Mouse (Mus musculus) embryonic fibroblast, embryonic 13.5 days (primary cell): ENCODE results near the gene Bcat2.

Source experiments
- CTCF ChIP-seq: IDR thresholded peaks from 2 replicates; pipeline ENCODE4 v1.5.1; 2011; ENCODE audit warnings: mild to moderate bottlenecking, control low read depth, low read length, moderate library complexity, borderline replicate concordance; ENCODE audit not compliant: insufficient read depth
- POLR2A ChIP-seq: IDR thresholded peaks from 2 replicates; pipeline ENCODE4 v1.6.1; 2011; ENCODE audit warnings: low read depth, mild to moderate bottlenecking, control low read depth, low read length, moderate library complexity

DNA sequence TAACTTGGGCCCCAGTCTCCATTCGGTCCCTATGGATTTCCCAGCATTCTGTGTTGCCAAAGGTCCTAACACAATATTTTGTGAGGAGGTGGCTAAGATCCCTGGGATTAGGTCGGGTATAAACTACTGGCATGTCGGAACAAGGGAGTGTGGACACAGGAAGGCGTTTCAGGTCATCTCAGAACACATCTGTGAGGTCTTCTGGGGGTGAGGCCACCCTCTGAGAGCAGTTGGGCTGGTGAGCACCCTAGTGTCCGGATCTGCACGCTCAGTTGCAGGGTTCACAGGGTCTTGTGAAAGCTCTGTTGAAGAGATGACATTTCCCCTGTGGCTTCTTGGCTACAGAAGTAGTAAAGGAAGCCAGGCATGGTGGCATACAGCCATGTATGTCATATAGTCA lies 16.0 kb downstream of the Bcat2 start:
- no peak for TF ChIP-seq CTCF
- no peak for TF ChIP-seq POLR2A
